Mouse (Mus musculus): ENCODE data around the gene 4930432K21Rik.
A peak's percentile ranks its signal among the peaks of the same experiment; 100 is the strongest.

The 4930432K21Rik gene

DNA sequence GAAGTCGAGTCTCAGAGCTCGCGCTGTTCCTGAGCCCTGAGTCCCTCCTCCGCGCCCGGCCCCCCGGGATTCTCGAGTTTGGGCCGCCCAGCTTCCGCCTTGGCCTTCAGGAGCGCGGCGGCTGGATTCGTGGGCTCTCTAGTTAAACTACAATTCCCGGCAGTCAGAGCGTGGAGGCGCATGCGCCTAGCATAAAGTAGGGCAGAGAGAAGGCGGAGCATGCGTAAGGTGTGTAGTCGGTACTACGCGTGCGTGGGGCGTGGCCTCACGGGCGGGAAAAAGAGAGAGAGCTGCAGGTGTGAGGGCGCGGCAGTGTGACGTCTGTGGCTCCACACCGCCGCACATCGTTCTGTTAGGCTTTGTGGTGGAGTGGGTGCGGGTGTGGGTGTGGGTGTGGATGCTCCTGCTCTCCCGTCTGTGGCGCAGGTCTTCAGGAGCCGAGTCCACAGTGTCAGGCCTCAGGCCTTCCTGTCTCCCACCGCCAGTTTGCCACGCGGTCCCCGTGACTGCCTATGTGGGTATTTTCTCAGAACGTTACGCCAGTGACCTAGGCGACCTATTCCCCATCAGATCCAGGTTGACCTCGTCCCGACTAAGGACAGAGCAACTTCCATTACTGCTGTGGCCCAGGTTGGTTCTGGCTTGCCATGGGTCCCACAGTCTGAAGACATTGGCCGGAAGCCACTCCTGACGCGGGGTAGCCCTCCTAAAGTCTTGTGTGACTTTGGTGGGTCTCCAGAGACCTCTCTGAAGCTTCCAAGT, at the start of gene 4930432K21Rik, which contains the start of gene Cc2d1a:
Gene 4930432K21Rik (plus strand): TSS at position 257 of the 762 bp plus-strand sequence.
Gene Cc2d1a (minus strand): TSS at position 168 of the 762 bp plus-strand sequence.
- DNase-seq (ENCODE audit: low spot score): peak; percentile 94

DNA sequence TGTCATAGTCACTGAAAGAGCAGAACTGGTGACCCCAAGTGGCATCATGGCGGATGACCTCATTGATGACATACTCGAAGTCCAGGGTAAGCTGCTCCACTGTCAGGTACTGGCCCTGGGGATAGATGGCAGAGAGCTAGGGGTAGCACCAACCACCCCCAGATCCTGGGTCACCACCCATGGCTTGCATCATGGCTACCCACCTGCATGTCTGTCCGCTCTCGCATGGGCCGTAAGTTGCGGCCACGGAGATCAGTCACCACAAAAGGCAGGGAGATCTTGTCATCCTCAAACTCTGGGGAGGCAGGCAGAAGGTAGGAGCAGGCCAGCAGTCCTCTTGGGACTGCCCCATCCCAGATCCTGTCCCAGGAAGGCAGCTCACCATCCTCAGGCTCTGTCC, 49.4 kb upstream of the 4930432K21Rik start:
- DNase-seq (ENCODE audit: low spot score): no peak

DNA sequence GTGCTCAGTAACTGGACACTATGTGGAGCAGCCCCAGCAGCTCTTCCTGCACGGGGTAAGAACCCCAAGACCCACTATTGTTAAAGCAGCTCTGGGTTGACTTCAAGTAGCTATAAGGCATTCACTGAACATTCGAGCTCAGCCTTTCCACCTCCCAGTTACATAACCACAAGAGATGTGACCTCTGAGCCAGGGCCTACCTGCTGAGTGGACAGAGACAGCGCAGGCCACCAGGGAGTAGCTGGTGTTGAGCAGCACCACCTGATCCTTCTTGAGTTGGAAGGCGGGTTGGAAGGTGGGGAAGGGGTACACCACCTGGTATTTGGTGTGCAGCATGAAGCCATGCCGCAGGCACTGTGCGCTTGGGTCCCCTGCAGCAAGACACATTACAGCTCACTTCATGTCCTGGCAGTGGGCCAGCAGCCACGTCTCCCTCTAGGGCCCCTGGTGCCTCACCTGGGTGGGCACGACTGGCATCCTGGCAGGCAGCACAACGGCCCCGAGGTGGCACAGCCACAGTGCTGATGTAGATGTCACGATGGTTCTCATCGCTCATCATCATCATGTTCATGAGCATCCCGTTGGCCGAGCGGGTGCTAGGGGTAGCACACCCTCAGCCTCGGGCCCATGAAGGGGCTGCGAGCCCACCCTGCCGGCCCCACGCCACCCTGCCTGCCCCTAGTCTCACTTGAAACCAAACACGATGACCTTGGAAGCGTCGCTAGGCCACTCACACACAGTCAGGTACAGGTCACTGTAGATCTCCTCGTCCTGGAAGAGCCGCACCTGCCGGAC, 46.2 kb upstream of the 4930432K21Rik start:
- no peak for DNase-seq (ENCODE audit: low spot score)

DNA sequence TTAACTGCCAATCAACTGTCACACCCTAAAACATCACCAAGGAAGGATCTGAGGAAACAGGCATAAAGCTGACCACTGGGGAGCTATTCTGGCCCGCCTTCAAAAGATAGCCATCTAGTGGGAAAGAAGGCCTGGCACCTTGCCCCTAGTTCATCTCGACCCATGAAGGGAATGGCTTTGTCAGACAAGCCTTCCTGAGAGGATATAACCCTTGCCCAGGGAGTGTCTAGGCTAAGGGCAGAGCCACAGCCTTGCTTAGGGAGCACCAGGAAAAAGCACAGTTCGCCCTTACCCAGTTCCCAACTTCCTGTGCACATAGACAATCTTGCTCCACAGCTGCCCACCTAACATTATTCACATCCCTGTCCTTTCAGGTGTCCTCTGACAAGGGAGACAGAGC, 44.2 kb upstream of the 4930432K21Rik start:
- no peak for DNase-seq (ENCODE audit: low spot score)

DNA sequence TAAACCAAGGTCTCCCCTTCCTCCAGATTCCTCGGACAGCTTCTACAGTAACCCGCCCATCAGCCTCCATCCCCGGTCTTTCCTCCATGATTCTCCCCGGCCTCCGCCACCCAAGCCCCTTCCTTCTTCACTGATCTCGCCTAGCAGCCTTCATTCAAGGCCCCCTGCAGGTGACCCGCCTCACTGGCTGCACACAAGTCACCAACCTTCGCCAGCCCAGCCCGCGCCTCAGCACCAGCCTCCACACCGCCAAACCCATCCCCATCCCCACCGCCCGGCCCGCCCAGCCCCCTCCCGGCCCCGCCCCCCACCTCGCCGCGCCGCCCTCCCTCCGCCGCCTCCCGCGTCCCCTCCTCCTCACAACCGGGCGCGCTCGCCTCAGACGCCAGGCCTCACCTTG, 43.6 kb upstream of the 4930432K21Rik start:
- DNase-seq (ENCODE audit: low spot score): no peak

DNA sequence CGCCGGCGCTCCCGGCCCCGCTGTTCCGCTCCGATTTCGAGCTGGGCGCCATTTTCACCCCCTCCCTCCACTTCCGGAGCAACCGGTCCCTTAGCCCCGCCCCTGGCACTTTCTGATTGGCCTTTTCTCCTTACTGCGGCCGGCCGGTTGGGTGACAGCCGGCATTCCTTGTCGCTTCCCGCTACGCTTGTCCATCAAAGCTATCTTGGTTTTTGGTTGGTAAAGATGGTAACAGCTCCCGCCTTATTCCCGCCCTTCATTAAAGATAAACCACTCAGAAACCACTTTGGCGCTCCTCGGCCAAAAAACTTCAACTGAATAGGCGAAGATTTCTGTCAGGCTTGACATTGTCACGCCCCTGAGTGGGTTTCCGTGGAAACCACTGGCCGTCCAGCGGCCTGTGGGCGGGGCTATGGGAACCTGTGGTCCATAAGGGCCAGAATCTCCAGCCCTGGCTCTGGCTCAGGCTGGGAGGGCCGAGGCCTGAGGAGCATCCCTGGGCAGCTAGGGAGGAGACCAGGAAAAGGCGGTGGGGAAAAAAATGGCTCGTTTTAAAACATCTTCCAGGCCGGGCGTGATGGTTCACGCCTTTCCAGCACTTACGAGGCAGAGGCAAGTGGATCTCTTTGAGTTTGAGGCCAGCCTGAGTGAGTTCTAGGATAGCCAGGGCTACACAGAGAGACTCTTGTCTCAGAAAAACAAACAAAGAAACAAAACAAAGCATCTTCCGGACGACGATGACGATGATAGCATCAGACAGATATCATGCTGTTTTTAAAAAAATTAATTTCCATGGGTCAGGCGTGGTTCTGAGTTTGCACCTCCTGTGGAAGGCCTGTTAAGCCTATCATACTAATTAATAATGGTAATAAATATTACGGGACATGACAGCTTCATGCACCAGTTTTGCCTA, 42.9 kb upstream of the 4930432K21Rik start, which contains the start of gene Dcaf15:
Gene Dcaf15 (minus strand): TSS at position 72 of the 913 bp plus-strand sequence.
- DNase-seq (ENCODE audit: low spot score): peak; percentile 99

DNA sequence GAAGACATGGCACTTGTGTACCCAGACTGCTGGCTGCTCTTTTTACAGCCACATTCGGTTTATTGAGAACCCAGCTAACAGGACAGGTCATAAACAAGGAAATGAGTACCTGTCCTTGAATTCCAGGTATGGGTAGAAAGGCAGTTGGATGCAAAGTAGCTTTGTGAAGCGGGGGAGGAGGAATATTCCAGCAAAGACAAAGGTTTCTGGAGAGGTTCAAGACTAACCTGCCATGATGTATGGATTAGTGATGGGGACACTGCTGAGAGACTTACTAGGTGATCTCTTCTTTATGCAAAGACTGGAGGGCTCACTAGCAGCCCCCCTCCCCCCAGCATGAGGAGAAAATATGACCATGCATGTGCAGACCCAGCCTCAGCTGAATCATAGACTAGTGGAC, 42.1 kb upstream of the 4930432K21Rik start:
- no peak for DNase-seq (ENCODE audit: low spot score)

DNA sequence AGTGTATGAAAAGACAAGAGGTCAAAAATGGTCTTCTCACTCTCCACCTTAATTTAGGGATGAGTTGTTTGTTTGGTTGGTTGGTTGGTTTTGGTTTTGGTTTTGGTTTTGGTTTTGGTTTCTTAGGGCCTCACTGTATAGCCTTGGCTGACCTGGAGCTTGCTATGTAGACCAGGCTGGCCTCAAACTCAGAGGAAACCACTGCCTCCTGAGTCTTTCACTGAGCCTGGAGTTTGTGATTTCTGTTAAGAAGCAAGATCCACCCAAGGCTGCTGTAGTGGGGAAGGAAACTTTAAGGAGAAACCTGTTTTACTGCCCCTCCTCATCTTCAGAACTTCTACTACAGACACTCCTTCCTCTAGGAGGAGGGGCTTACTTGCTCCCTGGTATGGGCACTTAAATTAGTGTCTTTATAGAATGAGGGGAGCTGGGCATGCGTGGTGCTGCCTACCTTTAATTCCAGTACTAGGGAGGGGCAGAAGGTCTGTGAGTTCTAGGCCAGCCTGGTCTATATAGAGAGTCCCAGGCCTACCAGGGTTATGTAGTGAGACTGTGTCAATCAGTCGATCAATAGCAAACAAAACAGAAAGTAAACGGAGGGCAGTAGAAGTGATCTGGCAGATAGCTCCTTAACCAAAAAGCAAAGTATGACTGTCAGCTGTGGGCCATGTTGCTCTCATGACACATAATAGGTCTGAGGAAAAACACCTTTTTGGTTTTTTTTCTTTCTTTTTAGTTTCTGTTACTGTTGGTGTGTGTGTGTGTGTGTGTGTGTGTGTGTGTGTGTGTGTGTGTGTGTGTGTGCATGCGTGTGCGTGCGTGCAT, 41.4 kb upstream of the 4930432K21Rik start:
- no peak for DNase-seq (ENCODE audit: low spot score)

DNA sequence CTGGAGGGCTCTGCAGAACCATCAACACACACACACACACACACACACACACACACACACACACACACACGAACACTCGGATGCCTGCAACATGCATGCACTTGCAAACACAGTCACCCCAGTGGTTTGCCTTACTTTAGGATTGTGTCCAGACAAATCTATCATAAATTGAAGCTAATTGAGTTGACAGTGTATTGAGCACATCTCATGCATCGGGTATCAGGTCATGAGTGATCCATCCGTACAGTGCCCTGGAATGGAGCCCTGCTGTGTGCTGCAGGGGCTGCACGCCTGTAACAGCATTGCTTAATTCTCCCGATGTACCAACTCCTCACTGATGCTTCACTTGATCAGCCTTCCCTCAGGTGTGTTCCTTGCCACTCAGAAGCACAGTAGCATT, 32.2 kb upstream of the 4930432K21Rik start:
- no peak for DNase-seq (ENCODE audit: low spot score)

DNA sequence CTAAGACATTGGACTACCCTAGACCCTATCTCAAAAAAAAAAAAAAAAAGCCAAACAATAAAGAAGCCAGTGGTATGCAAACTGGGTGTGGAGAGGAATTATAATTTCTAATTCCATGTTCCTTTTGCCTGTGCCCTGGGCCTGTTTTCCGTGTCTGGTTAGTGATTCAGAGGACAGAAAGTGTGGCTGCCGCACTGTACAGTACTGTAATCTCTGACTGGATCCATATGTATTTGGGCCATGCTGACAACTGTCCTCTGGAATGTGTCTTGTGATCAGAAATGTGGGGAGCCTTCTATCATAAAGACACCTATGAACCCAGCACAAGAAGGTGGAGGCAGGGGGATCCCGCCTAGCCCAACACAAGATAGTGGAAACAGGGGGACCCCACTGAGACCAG, 25.7 kb upstream of the 4930432K21Rik start:
- DNase-seq (ENCODE audit: low spot score): no peak

DNA sequence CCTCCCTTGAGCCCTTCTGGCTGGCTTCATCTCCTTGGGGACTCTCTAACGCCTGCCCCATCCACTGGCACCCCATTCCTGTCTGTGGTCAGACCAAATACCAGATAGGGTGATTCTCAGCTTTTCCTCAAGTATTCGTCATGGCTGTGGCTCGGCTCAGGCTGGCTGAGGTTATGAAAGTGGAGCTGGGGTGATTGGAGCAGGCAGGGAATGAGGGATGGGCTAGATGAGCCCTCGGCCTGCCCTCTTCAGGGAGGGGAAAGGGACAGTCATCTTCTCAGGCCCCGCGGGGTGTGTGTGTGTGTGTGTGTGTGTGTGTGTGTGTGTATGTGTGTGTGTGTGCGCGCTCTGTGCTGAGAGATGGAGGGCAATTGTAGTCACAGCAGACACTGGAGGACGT, 22.2 kb upstream of the 4930432K21Rik start, which contains the start of gene Podnl1:
Gene Podnl1 (plus strand): TSS at position 334 of the 400 bp plus-strand sequence.
- no peak for DNase-seq (ENCODE audit: low spot score)

DNA sequence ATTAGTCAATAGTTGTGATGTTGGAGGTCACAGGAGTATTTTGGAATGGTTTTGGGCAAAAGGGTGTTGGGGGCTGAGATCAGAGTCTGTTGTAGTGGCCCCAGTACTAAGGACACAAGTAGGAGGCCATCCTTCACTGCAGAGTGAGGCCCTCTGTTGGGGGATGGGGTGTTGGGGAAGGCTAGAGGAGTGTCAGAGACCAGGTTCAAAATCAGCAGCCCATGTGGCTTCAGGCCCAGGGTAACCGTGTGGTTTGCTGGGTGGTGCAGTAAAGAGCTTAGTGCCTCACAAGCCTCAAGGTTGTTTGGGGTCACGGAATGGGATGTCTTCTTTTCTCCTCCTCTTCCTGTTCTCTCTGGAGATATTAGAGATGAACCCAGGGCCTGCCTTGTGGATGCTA, 21.1 kb upstream of the 4930432K21Rik start:
- DNase-seq (ENCODE audit: low spot score): no peak

DNA sequence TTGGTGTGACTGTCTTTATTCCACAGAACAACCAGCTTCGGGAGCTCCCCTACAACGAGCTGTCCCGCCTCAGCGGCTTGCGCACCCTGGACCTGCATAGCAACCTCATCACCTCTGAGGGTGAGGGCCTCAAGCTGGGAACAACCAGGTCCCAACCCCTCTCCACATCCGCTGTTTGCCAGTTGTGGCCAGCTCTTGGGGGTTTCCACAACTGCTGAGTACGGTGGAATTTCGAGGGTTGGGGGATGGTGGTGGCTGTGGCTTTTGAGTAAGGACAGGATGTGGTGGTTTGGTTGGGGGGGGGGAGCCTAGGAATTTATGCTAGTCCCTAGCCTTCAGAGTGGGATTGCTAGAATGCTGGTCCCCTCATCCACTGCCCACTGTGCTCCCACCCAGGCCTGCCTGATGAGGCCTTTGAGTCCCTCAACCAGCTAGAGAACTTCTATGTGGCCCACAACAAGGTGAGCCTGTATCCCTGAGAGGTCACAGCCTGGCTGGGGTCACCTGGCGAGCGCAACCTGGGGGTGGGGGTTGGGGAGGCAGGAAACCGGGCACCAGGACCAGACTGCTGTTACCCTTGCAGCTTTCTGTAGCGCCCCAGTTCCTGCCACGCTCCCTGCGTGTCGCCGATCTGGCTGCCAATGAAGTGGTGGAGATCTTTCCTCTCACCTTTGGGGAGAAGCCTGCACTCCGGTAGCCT, 20.5 kb upstream of the 4930432K21Rik start:
- DNase-seq (ENCODE audit: low spot score): peak; percentile 40

DNA sequence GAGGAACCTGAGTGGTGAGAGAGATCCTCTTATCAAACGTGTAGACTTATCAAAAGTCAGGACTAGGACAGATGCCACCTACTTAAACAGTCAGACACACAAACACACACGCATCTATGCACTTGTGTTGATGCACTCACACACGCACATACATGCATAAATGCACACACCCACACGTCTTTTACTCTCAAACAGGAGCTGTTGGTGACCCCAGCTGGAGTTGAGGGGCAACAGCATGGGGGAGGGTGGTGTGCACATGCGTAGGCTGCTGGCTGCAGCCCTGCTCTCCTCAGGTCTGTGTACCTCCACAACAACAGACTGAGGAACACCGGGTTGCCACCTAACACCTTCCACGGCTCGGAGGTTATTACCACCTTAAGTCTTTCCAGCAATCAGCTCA, 19.5 kb upstream of the 4930432K21Rik start:
- no peak for DNase-seq (ENCODE audit: low spot score)

DNA sequence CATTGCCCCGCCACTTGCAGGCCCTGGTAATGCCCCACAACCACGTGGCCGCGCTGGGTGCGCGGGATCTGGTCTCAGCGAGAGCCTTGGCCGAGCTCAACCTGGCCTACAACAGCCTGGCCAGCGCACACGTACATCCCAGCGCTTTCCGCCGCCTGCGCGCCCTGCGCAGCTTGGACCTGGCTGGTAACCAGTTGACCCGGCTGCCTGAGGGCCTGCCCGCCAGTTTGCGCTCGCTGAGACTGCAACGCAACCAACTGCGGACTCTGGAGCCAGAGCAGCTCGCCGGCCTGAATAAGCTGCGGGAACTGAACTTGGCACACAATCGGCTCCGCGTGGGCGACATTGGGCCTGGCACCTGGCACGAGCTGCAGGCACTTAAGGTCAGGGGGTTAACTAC, 17.0 kb upstream of the 4930432K21Rik start:
- no peak for DNase-seq (ENCODE audit: low spot score)

DNA sequence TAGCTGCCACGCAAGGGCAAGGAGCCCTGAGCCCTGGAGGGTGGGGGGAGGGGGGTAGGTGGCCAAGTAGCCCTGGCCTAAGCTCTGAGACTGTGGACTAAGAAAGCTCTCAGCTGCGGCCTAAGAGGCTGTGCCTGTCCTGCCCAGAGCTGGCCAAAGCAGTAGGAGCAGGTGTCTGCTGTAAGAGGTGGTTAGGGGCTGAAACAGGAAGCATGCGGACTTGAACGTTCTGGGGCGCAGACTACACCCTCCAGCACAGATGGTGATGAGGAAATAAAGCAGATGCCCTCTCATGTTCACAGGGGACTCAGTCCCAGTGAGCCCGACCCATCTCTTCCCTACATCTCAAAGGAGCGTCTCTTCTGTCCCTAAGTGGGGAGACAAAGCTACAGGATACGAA, 15.6 kb upstream of the 4930432K21Rik start:
- DNase-seq (ENCODE audit: low spot score): no peak

DNA sequence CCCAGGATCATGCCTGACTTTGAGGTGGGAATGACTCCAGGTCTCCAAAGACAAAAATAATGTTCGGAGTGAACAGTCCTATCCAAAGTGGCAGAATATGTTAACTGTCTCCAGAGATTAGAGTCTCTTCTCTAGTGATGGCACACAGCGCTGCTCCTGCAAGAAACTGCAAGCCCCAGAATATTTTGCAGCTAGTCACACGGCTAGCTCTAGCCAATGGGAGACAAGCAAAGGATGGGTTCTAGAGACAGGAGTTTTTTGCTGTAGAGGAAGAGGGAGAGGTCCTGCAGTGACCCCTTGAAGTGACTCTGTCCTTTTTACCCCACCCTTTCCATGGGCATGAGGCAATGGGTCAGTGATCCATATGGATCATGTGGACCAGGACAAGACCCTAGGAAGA, 10.0 kb upstream of the 4930432K21Rik start:
- DNase-seq (ENCODE audit: low spot score): no peak

DNA sequence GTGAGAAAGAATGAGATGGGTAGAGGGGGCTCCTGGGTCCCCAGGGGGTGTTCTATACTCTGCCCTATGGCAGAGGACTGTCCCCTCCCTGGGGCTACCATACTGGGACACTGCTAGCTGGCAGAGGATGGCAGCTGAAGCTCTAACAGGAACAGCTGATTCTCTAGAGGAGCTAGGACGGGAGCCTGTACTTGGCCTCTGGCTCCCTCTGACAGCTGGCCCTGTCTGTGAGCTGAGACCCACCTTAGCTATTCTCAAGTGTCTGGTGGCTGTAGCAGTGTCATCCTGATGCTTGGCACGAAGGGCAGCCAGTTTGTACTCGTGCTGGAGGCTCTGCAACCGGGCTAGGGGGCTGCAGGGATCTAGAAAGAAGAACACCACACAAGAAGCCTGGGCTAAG, 7.0 kb upstream of the 4930432K21Rik start:
- DNase-seq (ENCODE audit: low spot score): no peak

DNA sequence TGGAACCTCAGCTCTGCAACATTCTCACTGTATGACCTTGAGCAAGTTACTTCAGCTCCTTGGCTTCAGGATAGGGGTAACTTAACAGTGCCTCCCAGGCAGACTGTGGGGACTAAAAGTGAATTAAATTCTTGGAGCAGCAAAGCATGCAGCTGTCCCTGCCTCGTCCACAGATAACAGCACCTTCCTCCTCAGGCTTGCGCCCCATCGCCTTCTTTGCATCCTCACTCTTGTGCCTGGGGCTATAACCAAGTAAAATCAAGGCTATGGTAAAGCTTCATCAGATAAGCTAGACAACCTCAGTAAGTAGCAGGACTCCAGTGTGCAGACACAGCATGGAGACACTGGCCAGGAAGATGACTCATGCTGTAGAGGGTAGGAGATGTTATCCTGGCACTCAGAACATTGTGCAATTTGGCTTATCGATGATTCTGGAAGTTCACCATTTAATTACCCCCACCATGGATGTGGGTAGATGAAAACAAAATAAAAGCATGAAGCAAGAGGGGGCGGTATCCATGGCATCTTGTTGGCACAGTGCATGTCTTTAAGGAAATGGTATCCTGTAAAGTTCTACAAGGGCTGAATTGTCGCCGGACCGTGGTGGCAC, 3.1 kb upstream of the 4930432K21Rik start:
- no peak for DNase-seq (ENCODE audit: low spot score)

DNA sequence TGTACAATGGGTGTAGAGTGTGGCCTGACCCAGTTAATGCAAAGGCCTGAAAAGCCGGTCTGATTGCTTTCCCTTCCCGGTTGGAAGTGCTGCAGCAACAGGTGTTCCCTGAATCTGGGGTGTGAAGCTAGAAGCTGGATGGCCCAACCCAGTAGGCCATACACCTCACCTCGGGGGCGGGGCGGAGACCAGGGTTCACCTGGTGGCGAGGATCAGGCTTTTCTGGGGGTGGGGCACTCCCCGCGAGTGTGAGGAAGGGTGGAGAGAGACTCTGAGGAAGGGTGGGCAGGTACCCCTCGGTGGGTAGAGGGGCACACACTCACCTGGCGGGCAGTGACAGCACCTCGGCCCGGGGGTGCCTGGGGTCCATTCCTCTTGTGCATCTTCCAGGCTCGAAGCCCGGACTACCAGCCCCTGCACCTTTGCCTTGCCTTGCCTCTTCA, 480 bp upstream of the 4930432K21Rik start:
- DNase-seq (ENCODE audit: low spot score): peak; percentile 72

All from testis, postnatal 10 days (tissue).